Mouse (Mus musculus) left cerebral cortex, adult 11 months (tissue): ENCODE data around the gene Smad3.

Source experiments
- DNase-seq: peaks from one replicate; pipeline ENCODE4 v3.0.0; 2022; ENCODE audit warnings: low spot score

Smad3 gene

DNA sequence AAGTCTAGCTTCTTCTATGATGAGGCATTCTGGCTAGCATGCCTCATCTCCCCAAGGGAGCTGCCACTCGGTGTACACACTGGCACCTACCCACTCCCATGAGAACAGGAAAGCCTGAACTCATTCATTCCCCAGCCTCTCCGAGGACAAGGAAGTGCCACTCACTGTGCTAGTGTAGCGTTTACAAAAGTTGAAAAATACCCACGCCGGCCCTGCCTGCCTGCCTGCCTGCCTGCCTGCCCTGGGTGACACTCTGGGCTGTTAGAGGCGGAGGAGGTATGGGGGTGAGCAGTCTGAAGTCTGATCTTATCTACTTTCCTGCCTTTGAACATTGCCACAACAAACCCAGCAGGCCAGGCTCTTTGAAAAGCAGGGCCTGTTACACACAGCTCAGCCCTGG is 37.1 kb downstream of the Smad3 start:
- DNase-seq = no peak

DNA sequence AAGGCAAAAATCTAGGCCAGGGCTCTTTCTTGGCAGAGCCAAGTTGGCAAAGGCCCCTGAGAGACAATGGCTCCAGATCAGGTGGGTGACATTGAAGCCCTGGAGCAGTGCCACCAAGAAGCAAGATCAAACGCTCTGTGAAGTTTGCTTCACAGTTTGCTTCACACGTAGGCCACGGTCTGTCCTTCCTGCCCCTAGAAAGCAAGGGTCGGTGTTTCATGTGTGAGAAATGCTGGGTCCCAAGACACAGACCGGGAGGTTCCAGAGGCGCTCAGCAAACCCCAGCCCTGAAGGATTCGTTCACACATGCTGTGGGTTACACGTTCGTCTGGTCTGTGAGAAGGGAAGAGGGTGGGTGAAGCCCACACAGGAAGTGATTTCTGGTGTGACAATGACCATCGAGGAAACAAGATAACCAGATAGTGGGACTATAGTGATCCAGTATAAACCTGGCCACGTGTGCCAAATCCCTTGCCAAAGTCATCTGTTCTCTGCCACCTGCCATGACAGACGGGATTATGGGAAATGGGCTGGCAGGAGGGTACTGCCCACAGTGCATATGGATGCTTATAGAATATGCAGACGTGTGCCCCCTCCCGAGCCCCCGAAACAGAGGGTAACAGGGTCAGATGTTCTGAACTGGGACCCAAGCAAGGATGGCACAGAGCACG is 37.9 kb downstream of the Smad3 start:
- no peak for DNase-seq

DNA sequence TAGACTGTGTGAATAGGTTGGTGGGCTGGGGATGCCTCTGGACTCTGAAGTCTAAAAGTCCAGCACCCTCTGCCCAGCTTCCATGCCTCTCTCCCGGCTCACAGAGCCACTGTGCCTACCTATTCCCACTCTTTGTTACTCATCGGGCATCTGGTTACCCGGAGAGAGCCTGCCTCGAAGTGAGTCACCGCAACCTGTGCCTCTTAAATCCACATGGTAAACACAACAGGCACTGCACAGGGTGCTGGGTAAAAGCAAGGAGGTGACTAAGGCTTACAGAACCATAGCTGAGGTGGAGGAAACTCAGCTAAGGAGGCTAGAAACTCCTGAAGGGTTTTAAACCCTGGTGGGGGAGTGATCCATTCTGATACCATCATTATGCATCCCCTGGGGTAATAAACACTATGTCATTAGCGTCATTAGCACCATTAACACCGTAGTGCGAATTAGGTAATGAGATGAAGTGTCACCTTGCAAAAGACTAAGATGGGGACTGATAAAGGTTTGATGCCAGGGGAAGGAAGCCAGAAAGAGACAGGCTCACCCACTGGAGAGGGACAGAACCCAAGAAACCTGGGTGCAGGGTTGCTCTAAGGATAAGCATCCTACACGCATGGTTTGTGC is 38.9 kb downstream of the Smad3 start:
- no peak for DNase-seq

DNA sequence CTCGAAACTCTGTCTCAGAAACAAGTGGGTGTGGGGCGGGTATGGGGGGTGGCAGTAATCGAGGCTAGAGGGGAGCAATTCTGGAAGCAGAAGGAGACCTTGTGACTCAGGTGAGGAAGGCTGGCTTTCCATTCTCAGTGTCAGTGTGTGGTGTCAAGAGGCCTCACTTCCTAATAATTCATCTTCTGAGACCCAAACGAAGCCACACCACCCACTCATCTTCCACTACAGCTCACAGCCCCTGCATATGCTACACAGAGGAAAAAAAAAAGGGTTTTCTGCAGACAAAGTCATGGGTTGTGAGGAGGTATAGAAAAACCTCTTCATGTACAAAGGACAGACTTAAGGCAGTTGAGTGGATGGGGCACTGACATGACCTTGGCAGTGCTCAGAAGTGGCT is 39.6 kb downstream of the Smad3 start:
- no peak for DNase-seq

DNA sequence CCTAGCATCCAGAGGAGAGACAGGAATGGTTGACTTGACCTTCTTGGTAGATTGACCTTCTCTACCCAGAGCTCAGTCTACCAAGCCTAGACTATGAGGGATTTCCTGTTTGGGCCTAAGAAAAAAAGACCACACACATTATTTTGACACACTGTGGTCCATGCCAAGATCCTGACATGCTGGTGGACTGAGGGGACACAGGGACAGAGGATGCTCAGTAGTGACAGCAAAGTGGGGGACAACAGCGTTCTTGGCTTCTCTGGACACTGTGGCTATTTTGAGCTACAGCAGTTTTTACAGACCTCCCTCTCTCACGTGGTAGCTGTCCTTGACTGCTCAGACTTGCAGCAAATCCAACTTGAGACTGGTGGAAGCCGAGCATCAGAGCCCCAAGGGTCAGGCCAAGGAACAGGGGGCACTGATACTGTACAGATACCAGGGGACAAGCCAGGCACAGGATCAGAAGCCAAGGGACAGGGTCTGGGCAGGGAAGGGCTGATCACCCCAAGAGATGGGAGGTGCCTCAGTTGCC is 40.3 kb downstream of the Smad3 start:
- no peak for DNase-seq

DNA sequence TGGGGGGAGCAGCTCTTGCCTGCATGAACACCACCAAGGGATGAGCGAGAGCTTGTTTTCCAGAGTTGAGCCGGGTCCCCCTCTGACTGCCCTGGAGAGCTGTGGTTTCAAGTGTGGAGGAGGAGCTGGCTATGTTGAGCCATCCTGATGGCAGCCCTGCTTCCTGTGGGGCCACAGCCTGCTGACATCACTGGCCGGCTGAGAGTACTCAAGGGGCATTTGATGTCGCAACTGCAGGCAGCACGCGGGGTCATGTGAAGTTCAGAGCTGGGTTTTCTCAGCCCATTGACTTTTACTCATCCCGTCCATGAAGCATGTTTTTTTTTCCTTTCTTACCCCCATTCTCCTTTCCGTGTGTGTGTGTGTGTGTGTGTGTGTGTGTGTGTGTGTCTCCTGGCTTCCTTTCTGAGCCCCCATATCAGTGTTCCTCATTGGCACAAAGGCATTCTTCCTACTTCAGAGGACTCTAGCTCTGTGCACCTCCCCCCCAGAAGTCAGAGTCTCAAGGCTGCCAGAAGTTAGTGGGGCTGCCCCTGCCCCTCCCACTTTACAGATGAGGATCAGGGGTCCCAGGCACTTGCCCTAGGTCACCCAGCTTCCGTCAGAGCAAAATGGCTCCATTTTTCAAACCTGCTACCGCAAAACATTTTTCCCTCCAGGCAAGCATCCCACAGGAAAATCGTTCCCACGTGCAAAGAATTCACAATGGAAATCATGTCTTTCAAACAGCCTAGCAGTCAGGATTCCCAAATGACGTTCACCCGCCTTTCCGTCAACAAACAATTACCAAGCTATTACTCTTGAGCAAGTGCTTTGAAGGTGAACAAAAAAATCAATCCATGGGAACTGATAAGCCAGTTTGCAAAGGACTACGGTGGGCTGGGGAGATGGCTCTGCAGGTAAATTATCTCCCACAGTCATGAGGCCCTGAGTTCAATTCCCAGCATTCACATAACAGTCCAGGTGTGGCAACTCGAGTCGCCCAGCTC is 41.4 kb downstream of the Smad3 start:
- no peak for DNase-seq

DNA sequence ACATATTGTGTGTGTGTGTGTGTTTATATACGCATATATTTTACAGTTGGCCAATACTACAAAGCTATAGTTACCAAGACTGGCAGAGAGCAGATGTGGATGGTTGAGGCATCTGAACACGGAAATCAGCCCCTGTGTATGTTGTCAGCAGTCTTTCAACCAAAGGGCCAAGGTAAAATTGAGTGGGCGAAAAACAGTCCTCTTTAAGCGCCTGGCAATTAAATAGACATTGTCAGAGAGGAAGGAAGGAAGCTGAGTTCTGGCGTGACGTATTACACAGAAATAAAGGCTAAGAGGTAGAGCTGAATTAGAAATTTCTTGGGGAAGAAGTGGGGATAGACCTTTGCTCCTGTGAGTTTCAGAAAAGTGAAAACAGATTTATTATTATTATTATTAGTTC is 43.2 kb downstream of the Smad3 start:
- no peak for DNase-seq

DNA sequence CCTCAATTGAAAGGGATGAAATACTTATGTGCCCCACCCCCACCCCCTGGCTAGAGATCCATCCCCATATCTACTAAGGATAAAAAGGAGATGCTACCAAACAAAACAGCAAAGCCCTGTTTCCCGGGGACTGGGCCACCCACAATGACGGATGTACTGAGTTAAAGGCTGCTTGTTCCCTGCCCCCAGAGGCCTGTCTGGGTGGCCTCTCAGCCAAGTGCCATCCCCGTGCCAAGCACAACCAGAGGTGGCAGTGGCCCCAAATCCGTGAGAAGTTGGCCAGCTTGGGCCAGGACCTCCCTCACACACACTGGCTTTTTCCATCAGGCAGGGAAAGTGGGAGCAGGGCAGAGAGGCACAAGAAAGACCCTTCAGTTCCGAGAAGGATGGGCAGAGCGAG is 45.0 kb downstream of the Smad3 start:
- DNase-seq = no peak

DNA sequence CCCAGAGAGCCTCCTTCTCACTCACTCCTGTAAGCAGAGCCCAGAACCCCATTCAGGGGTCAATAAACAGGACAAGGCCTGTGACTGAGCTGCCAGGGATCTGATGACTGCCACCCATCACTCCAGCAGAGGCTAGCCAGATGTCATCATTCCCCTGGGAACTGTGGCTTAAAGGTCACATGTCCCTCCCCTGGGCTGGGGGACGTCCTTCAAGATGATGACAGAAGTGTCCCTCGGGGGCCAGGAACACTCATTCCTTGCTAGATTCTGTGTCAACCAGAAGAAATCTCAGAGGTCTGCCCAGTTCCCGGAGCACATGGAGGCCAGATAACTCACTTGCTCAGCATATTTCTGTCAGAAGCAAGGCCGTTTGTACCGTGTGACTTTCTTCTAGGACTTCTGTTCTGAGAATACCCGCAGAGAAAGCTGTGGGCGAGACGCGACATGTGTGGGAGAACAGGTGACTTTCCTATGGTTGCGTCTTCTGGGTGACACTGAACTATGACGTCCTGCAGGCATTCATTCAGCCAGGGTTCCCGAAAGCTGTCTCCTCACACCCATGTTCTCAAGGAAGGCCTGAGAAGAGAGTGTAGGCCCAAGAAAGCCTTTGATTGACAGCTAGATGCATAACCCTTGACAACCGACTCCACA is 46.1 kb downstream of the Smad3 start:
- no peak for DNase-seq

DNA sequence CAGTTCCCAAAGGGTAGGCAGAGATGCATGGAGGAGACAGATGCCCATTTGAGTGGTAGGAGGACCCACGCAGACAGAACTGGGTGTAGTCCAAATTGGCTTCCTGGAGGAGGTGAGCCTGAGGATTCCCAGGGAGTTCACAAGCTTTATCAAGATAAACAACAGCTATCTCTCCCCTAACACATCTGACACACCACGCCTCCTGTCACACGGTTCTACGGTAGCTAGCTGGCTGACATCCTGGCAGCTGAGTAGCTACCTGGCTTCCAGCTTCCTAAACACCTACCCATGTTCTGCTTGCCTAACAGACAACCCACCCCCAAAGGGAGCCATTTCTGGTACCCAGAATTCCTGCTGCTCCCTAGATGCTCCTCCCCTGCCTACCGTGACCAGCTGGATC is 47.9 kb downstream of the Smad3 start:
- DNase-seq = no peak

DNA sequence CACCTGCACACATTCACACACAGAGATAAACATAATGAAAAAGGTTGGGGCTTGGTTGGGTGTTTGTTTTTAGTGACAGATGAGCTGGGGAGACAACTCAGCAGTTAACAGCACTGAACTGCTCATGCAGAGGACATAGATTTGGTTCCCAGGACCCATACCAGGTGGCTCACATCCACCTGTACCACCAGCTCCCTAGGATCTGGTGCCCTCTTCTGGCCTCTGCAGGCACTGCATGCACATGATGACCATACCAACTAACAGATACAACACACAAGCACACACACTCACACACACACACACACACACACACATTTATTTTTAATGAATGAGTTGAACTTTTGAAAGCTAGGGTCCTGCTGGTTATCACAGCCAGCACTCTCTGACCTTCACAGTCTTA is 48.5 kb downstream of the Smad3 start:
- no peak for DNase-seq

- no peak for DNase-seq
These were observed 49.8 kb downstream of the Smad3 start for GRCm38 (mm10) chr9:63707816-63708588.

GRCm38 (mm10) chr9:63706152-63706733 is 51.6 kb downstream of the Smad3 start:
- no peak for DNase-seq

GRCm38 (mm10) chr9:63704979-63705751 is 52.6 kb downstream of the Smad3 start:
- no peak for DNase-seq

DNA sequence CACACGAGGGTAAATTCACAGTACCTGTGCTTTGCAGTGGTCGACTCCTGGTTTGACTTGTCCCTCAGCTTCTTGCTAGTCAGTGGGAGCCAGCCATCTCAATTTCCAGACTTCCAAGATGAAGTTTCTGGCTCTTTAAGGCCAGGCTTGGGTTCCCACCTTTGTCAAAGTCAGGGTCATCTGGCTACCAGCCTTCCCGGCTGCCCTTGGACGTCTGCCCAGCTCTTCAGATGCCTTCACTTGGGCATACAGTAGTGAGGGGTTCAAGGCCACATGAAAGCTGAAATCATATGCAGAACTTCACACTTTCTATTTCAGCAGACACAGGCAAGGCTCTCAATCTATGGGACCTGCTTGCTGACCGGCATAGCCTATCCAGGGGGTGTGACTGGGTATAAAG is 53.7 kb downstream of the Smad3 start:
- no peak for DNase-seq

DNA sequence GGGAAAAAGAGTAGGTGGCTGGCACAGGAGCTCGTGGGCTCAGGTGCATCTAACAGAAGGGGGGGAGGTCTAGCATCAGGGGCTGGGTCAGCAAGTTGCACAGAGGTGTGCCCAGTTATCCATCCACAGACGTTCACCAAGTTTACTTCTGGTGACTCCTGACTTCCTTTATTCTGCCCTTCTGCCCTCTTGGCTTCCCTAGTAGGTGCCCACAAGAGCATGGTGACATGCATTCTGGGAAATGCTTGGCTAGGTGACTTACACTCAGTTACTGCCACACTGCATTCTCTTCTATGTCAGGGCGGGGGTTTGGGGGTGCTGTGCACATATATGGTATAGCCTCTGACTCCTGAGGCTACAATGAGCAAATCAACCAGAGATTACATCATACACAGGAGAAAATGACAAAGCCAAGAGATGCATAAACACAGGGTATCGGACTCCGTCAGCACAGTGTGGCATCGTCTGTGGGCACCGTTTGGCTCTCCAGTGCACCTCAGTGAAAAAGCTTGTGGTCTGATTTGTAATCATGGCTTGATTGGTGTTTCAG is 54.5 kb downstream of the Smad3 start:
- DNase-seq = no peak

- DNase-seq = no peak
These were observed 55.2 kb downstream of the Smad3 start for GRCm38 (mm10) chr9:63702502-63703013.

- DNase-seq = no peak
These were observed 55.9 kb downstream of the Smad3 start for GRCm38 (mm10) chr9:63701957-63702309.

- no peak for DNase-seq
These were observed 56.4 kb downstream of the Smad3 start for GRCm38 (mm10) chr9:63701258-63701956.
